Mouse (Mus musculus) CH12.LX (cell line): ENCODE results near the gene Wfikkn1.

Source experiments
- CTCF ChIP-seq, 2 experiments: IDR thresholded peaks in 1 of 2; conservative IDR thresholded peaks in 1 of 2; 2 replicates each; pipeline ENCODE4 v1.5.1; 2011 to 2012; ENCODE audit warnings: low read depth in 2 of 2, low read length in 2 of 2, improper control_type of control experiment in 1 of 2, inconsistent platforms in 1 of 2, mild to moderate bottlenecking in 1 of 2, moderate library complexity in 1 of 2
- GABPA ChIP-seq: IDR thresholded peaks from 2 replicates; pipeline ENCODE4 v1.6.1; 2012; ENCODE audit warnings: low read depth, low read length, improper control_type of control experiment, inconsistent platforms; ENCODE audit not compliant: insufficient replicate concordance
- POLR2A ChIP-seq: IDR thresholded peaks from 2 replicates; pipeline ENCODE4 v1.6.1; 2011; ENCODE audit warnings: low read depth, mild to moderate bottlenecking, improper control_type of control experiment, low read length

DNA sequence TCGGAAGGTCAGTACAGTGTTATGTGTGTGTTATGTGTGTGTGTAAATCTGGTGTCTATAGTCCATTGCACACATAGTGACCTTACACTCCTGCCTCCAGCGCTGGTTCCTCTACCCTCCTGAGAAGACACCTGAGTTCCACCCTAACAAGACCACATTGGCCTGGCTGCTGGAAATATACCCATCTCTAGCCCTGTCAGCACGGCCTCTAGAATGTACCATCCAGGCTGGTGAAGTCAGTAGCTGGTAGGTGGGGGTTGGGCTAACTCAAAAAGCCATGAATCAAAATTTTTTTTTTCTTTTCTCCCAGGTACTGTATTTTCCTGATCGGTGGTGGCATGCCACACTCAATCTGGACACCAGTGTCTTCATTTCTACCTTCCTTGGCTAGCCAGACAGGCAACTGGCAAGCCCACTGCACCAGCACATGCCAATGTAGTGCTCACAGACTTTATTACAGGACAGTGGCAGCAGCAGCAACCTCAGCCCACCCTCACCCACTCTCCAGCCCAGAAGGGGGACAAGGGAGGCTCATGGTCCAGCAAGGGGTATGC lies 50.4 kb downstream of the Wfikkn1 start:
- TF ChIP-seq GABPA (no peak), CTCF (conservative IDR thresholded peaks at IDR 0.05 in 1 of 2, IDR thresholded peaks at IDR 0.05 in 1 of 2; ENCODE audit: low read depth in 2 of 2, low read length in 2 of 2) (no peak), POLR2A (no peak)
